Mouse (Mus musculus) ovary, adult 18-20 months (tissue): ENCODE results near the gene Bap1.

Experiments used
- DNase-seq: peaks from one replicate; pipeline ENCODE4 v3.0.0; 2022; ENCODE audit warnings: low spot score, mixed read lengths

Bap1 gene

DNA sequence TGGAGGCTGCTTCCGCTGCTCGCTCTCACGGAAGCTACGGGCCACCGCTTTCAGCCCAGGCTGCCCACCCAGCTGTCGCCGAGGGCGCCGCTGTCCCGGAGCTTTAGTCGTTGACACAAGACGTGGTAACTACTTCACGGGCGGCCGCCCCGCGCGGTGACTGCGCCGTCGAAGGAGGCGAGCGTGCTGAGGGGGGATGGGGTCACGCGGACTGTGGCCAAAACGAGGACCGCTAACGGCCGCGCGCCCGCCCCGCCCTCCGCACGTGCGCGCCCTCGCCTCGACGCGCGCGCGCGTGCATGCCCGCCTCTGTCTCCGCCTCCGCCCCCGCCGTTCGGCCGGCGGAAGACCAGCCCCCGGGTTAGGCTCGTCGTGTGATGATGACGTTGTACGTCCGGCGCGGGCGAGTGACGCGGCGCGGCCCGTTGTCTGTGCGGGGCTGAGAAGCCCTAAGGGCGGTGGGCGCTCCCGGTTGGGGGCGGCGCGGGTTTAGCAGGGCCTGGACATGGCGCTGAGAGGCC, at the start of gene Bap1, which contains the start of gene Phf7:
Bap1 (plus strand) TSS at position 367 of the 521 bp plus-strand sequence.
Phf7 (minus strand) TSS at position 234 of the 521 bp plus-strand sequence.
- peak; percentile 89 for DNase-seq

DNA sequence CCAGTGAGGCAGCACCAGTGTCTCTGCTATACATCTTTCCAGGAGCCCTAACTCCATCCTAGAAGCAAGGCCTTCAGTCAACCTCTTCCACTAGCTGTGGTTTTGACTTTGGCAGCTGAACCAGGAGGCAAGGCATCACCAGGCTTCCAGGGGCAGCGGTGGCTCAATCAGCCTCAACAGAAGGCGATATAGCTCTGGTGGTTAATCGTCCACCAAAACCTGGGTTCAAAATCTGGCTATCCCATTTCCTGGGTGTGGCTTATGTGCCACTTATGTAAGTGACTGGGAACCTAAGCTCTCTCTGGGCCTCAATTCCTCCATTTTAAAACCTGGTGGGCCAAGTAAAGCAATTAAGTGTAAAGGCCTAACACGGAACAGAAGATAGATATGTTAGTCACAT, 46.4 kb upstream of the Bap1 start:
- no peak for DNase-seq

DNA sequence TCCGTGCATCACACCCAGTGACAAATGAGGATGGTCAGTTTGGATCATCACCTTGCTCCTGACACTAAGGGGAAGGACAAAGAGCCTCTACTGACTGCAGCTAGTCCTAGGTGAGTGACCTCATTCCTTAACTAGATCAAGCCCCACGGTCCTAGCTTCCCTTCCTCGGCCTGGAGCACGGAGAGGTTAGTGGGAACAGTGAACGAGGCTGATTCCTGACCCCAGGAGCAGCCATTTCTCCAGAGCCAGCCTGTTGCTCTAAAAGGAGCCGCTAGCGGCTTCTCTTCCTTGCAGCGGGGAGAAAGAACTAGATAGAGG, 46.0 kb upstream of the Bap1 start:
- no peak for DNase-seq

DNA sequence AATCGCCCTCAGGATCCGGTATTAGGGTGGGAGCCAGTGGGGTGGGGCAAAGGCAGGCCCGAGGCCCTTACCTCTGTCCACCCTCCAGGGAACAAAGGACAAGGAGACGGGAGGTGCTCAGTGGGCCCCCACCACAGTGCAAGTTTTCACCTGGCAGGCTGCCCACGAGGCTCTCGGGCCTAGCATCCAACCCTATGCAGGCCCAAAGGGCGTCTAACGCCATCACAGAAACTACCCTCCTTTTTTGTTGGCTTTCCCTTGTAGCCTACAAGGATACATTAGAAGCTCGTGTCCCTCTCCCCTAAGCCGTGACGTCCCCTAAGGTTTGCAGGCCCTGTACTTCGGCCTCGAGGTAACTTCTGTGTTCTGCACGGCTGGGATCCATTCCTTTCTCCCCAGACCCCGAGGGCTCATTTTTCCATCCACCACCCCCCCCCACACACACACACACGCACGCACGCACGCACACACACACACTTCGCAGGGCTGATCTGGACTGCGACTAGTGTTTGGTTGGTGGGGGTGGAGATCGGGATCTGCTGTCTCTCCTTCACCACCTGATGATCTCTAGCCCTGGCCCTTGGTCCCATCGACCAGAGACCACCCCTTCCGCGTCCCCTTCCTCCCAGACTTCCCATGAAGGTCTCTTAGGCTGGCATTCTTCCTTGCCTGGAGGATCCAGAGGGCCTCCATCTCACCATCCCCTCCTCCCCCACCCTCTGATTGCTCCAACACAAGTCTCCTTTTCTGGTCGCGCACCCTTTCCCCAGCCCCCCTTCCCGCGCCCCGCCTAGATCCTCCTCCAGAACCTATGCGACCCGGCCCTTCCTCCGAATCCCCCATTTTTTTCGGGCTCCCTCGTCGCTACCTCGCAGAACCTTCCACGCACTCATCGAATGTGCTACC, 45.4 kb upstream of the Bap1 start:
- DNase-seq: no peak

- DNase-seq: peak; percentile 90
Measured at GRCm38 (mm10) chr14:31206472-31206981, 44.7 kb upstream of the Bap1 start.

- no peak for DNase-seq
Measured at GRCm38 (mm10) chr14:31207070-31207830, 44.0 kb upstream of the Bap1 start.

DNA sequence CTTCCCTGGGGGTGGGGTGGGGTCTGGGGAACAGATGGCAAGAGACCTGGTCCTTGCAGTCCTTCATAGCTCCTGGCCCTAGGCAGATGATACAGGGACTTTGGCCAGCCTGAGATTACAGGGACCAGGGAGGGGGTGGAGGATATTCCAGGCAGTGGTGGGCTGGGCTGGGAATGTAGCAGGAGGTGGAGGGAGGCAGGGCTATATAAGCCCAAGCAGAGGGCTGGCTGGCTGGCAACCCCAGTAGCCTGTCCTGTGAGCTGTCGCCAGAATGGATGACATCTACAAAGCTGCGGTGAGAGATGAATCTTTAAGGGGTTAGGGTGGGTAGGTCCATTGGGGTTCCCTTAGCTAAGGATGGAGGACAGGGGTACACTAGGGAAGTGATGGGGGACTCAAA, 43.2 kb upstream of the Bap1 start, which contains the start of gene Tnnc1:
Tnnc1 (plus strand) TSS at position 229 of the 400 bp plus-strand sequence.
- DNase-seq: no peak

- no peak for DNase-seq
Measured at GRCm38 (mm10) chr14:31209133-31209557, 42.1 kb upstream of the Bap1 start.

GRCm38 (mm10) chr14:31211854-31212253, 39.4 kb upstream of the Bap1 start:
- DNase-seq: no peak

DNA sequence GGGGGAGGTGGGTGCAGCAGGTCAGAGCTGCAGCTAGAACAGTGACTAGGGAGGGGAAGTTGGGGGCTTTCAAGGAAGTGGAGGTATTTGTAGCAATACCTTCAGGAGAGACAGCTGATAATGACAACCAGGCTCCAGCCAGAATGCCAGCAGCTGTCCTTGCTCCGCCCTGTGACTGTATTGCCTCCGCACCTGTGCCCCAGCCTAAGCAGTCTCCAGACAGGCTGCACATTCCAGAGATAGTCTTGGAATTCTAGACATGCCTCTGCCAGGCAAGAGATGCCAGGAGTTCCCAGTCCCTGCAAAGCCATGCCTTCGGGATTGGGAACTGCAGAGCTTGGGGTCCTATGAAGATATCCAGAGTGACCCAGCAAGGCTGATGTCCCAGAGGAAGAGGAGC, 38.8 kb upstream of the Bap1 start:
- no peak for DNase-seq

DNA sequence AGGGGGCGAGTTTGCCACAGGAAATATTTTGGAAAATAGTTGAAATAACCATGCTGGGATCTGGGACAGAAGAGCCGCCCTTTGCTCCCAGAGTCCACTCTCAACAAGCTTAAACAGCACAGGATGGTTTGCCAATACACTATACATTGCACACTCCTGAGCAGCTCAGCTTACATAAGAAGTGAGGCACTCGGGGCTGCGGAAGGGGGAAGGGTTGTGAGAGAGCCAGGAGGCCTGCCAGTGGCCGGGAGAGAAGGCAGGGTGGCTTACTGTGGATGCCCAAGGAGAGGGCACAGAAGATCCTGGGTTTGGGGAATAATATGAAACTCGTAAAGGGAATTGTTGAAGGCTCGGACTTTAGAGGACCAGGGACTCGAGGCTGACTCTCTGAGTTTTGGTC, 37.4 kb upstream of the Bap1 start:
- DNase-seq: no peak

DNA sequence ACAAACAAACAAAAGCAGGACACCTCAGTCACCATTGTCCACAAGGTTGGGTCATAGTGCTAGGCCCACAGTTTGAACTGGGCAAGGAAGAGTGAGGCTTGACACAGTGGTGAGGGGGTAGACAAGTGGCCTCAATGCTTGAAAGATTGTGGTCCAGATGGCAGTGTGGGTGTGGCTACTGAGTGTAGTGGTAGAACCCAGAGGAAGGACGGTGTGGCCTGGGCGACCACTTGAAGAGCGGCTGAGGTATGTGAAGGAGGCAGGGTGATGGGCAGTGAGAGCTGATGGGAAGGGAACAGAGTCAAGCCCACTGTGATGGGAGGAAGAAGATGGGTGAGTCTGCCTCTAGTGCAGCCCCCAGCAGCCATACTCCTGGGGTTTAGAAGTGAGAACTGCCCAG, 36.6 kb upstream of the Bap1 start:
- DNase-seq: no peak

DNA sequence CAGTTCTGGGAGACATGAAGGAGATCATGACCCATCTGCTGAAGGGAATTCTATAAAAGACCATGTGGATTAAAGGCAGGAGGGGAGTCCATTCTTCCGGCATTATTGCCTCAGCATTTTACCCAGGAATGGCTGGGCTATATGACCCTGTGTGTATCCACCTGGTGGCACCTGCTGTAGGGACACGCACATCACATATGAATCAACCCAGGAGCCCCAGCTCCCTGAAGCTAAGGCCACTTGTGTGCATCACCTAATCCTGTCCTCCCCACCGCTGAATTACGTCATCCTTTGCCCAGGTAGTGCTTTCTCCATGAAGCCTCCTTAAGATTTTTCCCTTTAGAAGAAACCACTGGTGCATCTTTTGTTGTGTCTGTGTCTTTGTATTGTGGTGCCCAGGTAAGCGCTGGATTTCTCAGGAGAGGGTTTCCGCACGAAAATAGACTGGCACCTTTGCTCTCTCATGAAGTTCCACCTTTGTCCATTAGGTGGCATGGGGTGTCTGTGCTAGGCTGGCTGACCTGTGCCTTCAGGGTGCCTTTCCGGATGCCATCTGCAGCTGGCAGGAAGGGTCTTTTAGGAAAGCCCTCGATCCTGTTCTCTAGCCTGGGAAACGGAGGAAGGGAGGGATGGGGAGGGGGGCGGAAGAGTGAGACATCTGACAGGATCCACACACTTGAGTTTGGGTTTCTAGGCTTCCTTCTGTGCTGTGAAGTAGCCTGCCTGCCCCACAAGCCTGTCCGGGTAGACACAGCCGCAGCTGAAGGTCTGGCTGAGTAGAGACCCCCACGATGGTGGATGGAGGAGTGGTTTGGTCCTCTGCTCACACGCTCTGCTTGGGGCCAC, 35.9 kb upstream of the Bap1 start:
- no peak for DNase-seq

DNA sequence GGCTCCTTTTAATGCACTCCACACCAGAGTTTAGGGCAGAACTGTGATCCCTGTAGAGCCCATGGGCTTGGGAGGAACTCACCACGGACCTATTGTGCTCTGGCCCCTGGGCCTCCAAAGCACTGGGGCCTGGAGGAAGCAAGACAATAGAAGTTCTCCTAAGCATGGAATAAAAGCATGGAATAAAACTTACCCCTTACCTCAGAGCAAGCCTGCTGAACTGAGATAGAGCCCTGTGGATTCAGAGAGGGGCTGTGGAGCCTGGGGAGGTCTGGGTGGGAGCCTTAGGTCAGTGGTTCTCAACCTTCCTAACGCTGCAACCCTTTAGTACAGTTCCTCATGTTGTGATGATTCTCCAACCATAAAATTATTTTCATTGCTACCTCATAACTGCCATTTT, 34.4 kb upstream of the Bap1 start, which contains the start of gene Nisch:
Nisch (minus strand) TSS at position 101 of the 400 bp plus-strand sequence.
- DNase-seq: no peak

DNA sequence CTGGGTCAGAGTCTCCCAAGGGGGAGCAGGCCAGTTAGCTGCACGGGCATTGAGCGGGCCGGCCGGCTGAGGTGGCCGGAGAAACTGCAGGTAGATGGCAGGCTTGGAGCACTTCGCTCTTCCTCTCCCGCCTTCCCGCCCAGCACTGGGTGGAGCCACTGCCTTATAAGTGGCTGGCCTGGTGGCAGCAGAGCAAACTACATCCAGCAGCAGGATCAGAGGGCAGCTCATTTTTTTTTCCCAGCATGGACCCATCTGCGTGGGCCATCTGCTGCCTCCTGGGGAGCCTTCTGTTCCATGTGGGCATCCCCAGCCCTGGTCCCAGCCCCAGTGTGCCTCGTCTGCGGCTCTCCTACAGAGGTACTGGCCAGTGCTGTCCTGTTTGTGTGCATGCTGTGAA, 33.6 kb upstream of the Bap1 start, which contains the start of gene Sema3g:
Sema3g (plus strand) TSS at position 195 of the 400 bp plus-strand sequence.
- peak; percentile 59 for DNase-seq

DNA sequence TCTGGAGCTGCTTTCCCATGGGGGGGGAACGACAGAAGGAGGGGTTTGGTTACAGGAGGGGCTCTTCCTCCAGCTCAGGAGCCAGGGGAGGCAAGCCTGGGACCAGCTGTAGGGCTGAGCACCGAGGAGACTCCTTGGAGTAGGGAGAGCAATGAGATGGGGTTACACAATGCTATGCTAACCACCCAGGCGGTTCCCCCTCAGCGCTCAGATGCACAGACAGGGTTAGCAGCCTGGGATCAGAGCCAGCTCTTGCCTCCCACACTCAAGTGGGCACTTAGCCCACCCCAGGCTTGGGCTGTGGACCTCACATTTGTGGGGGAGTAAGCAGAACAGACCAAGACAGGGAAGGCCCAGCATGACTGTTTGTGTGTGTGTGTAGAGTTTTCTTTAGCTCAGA, 24.3 kb upstream of the Bap1 start:
- peak; percentile 86 for DNase-seq

DNA sequence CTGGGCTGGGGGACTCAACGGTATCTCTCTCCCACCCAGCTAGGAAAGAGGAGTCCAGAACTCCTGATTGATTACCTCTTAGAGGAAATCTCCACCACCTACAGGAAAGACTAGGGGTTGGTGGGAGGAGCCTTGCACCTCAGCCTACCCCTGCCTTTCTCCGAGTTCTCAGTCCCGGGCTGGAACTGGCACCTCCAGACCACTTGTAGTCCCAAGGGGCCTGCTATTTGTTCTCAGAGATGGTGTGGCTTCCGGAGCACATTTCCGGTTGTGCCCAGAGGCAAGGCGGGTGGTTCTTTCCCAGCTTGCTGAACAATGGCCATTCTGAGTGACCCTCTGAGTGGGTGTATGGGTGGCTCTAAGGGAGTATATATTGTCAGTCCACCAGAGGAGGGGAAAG, 23.0 kb upstream of the Bap1 start:
- no peak for DNase-seq

GRCm38 (mm10) chr14:31230442-31230841, 20.8 kb upstream of the Bap1 start:
- no peak for DNase-seq

- DNase-seq: no peak
Measured at GRCm38 (mm10) chr14:31232404-31233069, 18.7 kb upstream of the Bap1 start.

DNA sequence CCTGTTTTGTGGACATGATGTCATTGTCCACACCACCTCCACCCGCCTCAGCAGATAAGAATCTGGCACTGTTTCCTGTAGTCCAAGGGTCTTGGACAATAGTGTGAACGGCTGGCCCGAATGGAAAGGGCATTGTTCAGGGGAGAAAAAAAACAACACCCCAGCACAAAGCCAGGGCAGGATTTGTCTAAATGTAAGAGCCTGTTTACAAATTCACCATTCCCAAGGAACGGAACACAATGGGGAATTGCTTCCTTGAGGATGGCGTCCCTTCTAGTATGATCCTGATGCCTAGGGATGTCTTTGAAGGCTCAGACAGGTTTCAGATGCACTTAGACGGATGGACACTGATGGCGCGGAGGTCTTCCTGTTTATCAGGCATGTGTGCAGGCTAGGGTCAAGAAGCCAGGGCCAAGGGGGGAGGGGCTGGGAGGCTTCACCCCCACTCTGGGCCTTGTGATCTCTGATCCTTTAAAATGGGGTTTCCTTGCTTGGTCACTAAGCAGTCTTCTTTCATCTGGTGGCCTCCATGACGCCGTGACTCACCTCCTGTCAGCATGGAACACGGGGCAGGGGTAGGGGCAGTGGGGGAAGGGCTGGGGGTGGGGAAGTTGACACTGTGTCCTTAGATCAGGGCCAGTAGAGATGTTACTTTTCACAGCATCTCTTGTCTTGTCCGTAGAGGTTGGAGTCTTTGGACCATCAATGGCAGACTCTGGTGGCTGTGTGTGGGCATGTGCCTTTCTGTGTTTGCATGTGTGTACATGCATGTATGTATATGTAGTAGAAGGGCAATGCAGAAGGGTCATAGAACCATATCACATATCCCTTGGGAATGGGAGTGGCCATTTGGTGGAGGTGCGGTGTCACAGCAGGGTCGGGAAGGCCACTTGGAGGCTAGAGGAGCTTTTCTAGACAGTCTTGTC, 17.9 kb upstream of the Bap1 start:
- DNase-seq: no peak
